Mouse (Mus musculus) megakaryocyte, embryonic 14.5 days (primary cell): ENCODE measurements around the gene Yeats4.

ENCODE experiments used
- FLI1 ChIP-seq: IDR thresholded peaks from 2 replicates; pipeline ENCODE4 v1.6.1; 2012; ENCODE audit warnings: low read length, inconsistent platforms, mixed read lengths
- GATA1 ChIP-seq: IDR thresholded peaks from 3 replicates; pipeline ENCODE4 v1.6.1; 2012; ENCODE audit warnings: mixed read lengths, low read length, inconsistent platforms, borderline replicate concordance

GRCm38 (mm10) chr10:117172069-117172468 is 52.2 kb downstream of the Yeats4 start:
- TF ChIP-seq GATA1 (no peak), FLI1 (no peak)
